Mouse (Mus musculus): ENCODE results near the gene Baiap2.

The Baiap2 gene

DNA sequence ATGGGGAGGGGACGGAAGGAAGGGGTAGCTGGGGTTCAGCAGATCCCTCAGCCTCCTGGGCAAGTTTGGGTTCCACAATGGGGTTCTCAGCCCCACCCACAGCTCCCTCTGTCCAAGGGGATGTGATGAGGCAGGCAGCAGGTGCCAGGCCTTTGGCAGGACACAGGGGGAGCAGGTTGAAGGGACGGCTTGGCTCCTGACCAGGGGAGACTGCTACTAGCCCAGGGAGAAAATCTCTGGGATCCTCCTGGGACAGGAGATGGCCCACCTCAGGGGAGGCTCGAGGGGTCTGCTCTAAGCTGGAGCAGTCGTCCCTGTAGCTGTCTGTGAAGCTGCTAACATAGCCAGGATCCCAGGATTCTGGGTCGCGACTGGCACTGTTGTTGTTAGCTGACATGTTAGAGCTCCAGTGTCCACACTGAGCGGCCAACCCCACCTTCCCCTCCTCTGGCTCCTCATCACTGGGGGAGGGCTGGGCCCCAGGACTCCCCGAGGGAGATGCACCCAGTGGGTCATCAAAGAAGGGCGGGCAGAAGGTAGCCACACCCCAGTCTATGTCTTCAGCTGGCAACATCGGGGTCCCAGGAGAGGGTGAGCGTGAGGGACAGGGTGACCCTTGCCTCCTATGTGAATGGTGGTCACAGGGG is 68.7 kb downstream of the Baiap2 start:
- no peak for DNase-seq (ENCODE audit: low read depth, low spot score)

DNA sequence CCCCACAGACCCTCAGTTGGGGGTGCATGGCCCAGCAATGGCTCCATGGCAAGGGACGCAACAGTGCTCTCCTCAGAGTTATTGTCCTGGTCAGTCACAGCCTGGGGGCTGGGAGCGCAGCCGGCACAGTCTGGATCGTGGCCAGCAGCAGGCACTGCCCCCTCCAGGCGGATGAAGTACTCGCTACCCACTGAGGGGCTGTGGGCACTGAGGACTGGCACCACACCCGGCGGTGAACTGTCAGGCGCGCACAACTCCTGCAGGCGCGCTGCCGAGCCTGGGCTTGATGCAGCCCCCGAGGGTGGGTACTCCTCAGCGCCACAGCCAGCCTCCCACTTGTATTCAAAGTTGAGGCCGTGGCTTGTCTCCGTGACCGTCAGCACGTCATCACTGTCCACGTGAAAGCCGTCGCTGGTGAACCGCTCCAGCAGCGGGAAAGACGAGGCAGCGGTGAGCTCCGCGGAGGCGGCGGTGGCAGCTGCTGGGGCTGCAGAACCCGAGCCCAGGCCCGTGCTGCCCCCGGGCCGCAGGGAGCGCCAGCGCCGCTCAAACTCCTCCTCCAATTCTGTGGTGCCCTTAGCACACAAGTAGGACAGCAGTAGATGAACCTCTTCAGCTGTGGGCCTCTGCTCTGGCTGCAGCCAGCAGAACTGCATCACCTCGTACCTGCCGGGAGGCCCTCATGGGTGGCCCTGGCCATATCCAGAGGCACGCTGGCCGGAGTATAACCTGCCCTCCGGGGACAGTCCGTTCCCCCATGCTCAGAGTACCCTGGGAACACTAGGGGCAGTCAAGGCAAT is 69.4 kb downstream of the Baiap2 start:
- DNase-seq (ENCODE audit: low read depth, low spot score) = no peak

DNA sequence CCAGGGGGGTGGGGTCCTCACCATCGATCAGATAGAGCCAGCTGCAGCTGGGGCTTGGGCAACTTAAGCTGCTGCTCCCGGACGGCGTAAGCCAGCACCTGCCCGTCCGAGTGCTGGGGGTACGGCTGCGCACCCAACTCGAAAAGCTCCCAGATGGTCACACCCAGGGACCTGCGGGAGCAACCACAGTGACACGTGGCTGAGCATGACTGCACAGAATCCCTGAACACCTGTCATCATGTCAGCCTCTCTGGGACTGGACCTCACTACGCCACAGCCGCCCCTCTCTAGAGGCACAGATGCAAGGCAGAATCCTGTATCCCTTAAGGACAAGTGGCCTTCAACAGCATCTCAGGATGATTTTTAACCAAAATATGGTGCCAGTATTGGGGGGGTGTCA is 70.1 kb downstream of the Baiap2 start:
- DNase-seq (ENCODE audit: low read depth, low spot score) = no peak

DNA sequence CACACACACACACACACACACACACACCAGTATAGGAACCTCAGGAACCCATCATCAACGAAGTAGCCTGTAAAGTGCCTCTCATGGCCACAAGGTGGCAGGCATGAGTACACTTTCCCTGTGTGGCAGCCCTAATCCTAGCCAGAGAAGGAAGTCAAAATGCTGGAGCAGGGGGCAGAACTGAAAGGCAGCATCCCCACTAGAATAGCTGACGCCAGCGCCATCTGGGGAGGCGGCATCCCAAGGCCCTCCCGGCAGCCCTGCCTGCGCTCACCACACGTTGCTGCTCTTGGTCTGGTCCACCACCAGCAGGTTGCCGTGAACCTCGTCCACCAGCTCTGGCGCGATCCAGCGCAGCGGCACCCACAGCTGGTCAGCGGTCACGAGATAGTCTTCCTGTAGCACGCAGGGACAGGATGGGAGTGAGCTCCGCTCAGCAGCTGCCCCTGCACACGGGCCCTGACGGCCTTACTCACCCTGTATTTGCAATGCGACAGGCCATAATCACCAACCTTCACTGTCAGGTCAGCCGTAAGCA is 70.7 kb downstream of the Baiap2 start:
- DNase-seq (ENCODE audit: low read depth, low spot score) = peak; percentile 51

DNA sequence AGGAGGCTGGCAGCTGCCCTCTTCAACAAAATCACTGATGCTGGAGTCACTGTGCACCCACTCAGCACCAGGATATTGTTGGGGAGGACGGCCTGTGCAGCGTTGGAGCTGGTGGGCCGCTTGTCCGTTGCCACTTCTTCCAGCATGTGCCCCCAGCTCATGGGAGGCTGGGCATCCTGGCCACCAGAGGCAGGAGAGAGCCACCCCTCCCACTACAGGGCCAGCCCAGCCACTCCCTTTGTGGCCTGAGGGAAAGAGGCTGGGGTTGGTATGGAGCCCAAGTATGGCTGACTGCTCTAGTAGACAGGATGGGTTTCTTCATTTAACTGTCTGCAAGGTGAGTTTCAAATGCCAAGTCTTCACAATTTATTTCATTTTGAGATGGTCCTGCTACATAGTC is 72.2 kb downstream of the Baiap2 start:
- DNase-seq (ENCODE audit: low read depth, low spot score) = no peak

DNA sequence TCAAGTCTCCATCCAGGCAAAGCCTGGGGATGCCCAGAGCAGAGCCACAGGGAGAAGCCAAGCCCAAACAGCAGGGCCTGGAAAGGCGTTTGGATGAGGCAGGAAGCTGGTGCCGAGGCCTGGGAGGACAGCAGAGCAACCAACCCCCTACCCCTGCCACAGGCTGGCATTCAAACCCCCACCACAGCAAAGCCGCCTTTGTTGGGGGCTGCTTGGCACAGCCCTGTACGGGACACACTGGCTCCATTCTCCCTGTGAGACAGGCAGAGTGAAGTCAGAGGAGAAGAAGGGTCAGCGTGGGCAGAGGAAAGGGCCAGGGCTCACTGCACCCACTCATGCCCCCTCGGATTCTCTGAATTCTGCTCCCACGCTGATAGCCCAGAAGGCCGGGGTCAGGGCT is 74.4 kb downstream of the Baiap2 start:
- no peak for DNase-seq (ENCODE audit: low read depth, low spot score)

DNA sequence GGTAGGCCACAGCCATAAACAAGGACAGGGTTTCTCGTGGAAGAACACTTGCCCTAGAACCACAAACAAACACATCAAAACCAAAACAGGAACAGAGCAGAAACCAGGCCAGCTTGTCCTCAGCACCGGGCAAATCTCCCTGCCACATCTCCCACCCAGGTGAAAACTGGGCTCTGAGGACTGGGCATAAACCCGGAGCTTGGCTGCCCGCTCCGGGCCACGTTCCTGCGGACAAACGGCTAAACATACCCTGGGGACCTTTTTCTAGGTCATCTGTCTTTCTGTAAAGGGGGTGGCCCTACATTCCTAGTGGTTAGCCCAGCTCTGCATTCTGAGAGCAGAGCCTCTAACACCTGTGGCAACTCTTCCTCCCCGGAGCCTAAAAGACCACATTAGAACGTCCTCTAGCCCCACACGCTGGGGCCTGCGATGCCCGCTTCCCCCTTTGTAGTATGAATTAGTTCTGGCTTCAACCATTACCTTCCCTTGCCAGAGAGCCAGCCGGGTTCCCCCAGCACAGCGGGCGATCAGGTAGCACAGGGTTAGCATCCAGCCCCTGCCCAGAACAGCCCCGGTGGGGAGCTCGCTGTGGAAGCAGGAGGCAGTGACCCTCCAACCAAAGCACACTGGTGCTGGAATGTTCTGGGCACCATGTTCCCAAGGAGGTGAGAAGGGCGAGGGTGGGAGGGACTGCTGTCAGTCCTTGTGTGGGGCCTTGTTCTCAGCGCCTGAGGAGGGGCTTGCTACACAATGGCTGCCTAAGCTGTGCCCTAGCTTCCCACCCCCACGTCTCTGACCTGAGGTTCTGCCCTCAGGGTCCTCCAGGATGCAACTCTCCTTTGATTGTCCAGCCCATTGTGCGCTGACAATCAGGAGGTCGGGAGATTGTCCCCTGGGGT is 77.2 kb downstream of the Baiap2 start:
- no peak for DNase-seq (ENCODE audit: low read depth, low spot score)

DNA sequence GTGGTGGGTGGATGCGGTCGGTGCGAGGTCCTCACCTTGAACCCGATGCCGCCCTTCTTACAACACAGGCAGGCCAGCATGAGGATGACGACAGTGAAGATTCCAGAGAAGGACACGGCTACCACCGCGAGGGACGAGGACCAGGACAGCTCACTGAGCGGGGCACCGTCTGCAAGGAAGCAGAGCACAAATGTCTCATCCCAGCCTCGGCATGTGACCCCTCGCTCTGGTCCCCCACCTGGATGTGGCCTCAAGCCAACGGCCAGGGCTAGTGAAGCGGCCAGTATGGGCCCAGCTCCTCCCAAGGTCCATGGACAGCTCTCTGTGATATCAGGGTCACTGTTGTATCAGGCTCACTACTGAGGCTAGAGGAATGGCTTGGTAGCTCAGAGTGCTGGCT is 78.8 kb downstream of the Baiap2 start:
- no peak for DNase-seq (ENCODE audit: low read depth, low spot score)

DNA sequence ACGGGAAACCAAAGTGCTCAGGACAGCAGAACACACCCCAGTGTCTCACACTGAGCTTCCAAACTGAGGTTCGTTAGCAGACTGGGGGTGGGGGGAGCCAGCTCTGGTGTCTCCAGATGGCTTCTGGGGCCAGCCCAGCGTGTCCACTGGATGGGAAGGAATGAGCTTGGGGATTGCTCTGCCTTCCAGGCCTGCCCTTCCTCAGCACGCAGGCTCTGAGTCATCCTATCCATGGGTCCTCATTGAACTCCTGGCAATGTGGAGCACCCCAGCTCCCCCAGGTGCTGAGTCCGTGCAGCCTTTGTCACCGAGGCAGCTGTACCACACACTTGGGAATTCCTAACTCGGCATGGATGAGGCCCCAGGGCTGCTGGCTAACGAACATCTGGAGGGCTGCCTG is 79.7 kb downstream of the Baiap2 start:
- DNase-seq (ENCODE audit: low read depth, low spot score) = no peak

DNA sequence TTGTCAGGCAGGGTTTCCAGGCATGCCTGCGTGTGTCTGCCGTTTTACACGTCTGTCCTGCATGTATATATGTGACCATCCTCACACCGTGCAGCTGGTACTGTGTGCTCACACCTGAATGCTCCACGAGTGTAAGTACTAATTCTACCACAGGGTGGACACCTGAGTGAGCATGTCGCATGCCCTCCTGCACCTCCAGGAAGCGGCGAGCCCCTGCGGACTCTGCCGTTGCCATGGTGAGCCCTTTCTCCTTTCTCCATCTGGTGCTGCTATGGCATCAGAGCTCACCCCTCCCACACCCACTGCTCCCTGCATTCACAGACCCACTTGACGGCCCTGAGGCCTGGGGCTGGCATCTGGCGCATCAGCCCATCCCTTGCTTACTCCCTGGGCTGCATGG is 80.3 kb downstream of the Baiap2 start:
- DNase-seq (ENCODE audit: low read depth, low spot score) = no peak

DNA sequence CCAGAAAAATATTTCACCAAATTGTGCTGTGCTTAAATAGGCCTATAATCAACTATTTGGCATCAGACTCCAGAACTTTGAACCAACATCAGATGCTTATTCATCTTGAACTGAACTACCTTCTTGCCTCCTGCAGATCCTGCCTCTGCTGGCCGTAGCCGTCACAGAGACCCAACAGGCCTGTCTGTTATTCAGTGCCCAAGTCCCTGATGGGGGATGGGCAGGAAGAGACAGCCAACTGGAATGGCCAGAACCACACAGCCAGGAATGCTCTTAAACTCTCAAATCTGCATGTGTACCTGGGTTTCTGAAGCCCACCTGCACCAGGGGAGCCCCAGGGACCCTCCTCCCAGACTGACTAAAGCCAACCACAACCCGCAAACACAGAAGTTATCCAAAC is 84.4 kb downstream of the Baiap2 start:
- DNase-seq (ENCODE audit: low read depth, low spot score) = no peak

DNA sequence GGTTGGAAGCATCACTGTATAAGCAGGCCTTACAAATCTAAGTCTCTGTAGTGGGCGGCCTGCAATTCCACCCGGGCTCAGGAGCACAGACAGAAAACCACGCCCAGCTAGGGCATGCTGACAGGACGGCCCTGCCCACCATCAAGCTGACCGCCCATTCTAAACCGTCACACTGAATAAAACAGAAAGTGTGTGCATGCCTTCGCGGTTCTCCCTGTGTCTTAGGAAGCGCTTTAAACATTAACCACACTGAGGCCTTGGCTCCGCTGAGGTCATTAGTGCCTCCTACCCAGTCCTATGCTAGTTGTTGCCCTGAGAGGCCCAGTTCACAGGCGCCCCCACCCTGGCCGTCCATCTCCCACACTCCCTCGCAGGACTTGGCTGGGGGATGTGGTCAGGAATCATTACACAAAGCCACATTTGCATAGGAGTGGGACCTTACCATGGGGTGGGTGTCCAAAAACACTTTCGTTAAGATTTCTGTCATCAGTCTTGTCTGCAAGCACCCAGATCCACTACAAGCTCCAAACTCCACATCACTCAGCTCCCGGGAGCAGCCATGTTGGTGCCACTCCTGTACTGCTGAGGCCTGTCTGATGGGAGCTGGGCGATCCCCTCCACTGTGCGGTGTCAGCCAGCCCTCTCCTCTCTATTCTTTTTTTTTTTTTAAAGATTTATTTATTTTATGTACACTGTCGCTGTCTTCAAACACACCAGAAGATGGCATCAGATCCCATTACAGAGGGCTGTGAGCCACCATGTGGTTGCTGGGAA is 85.9 kb downstream of the Baiap2 start:
- DNase-seq (ENCODE audit: low read depth, low spot score) = no peak

DNA sequence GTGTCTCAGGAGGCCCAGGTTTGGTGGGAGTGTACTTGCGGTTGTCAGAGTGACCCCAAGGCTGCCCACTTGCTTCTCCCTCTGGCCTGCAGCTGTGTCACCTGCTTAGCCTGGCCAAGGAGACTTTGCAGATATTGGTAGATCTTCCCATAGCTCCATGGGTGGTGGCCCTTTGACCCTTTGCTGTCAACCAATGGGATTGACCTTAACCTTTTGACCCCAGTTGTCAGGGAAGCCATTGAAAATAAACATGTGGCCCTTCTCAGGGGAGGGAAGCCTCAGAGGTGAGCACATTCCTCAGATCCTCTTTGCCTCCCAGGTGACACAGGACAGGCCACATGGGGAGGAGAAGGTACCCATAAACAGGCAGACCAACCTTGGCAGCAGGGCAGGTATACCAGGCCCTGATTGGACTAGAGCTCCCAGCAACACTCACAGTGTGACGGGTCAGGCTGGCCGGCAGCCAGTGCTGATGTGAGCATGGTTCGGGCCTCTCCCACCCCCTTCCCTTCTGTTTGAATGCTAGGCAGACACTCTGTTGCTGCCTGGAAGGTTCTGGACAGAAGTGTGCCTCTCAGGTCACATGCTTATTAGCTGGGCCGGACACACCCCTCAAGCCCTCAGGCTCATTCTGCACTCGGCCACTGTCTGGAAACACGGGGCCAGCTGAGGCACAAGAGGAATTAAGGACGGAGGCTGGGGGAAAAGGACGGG is 87.0 kb downstream of the Baiap2 start:
- no peak for DNase-seq (ENCODE audit: low read depth, low spot score)

DNA sequence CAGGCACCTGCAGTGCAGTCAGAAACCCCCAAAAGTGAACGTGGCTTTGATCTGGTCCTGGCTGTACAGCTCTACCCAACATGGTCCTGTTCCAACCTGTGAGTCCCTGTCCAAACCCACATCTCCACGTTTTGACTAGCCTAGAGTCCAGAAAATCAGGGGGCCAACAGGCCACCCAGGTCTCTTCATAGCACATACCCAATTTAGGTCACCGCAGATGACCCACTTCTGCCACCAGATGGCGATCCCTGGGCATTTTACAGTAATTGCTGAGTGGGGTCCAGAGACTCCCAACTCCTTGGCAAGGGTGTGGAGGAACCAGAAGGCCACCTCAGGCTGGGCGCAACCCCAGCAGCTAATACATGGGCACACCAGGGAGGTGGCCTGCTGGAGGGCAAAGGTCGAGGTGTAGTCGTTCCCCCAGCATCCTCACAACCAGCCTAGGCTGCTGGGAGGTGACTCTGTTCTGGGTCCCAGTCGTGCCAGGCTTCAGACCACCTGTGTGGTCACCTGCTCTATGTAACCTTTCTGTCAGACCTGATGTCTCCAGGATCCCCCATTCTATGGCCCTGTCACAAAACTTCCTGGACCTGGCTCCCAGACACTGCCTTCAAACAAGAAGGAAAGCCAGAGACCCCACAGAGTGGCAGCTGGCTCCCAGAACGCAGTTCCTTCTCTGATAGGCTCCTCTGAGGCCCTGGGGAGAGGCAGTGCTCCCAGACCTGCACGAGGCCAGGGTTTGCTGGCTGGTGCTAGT is 87.8 kb downstream of the Baiap2 start:
- DNase-seq (ENCODE audit: low read depth, low spot score) = no peak

DNA sequence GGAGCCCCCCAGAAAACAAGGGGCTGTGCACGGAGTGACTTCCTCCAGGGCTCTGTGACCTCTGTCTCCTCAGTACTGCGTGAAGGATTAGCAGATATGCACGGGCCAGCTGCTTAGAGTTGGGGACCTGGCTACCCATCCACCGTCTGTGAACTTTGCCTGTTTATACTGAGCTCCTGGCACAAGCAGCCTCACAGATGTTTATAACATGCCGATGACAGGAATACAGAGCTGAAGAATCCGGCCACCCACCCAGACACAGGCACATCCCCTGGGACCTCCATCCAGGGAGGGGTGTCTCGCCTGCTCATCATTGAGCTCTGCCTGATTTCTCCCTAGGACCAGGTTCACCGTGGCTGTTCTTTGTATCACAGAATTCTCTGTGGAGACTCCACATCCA is 89.5 kb downstream of the Baiap2 start:
- no peak for DNase-seq (ENCODE audit: low read depth, low spot score)

DNA sequence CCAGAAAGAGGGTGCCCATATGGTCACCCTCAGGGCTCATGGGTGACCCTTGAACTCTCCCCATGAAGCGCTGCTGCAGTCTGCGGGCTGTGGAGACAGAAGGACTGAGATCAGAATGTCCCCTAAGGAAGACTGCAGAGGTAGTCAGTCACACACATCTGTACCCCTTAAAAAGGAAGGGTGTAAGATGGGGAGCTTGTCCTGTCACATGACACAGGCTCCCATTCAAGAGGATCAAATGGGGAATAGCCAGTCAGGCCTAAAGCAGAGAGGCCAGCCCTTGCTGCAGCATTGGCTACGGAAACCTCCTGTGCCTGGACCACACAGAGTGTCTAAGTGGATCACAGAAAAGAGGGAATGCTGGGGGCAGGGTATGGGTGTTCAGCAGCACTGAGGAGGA is 90.9 kb downstream of the Baiap2 start:
- no peak for DNase-seq (ENCODE audit: low read depth, low spot score)

DNA sequence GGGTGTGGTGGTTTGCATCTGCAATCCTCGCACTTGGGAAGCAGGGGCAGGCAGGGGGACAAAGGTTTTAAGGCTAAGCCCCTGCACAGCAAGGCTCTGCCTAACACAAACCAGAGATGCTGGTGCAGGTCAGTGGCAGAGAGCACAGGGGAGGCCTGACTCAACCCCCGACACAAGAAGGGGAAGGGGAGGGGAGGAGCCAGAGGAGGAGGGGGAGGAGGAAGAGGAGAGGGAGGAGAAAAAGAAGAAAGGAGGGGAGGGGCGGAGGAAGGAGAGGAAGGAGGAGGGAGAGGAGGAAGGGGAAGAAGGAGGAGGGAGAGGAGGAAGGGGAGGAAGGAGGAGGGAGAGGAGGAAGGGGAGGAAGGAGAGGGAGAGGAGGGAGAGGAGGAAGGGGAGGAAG is 91.7 kb downstream of the Baiap2 start:
- no peak for DNase-seq (ENCODE audit: low read depth, low spot score)

DNA sequence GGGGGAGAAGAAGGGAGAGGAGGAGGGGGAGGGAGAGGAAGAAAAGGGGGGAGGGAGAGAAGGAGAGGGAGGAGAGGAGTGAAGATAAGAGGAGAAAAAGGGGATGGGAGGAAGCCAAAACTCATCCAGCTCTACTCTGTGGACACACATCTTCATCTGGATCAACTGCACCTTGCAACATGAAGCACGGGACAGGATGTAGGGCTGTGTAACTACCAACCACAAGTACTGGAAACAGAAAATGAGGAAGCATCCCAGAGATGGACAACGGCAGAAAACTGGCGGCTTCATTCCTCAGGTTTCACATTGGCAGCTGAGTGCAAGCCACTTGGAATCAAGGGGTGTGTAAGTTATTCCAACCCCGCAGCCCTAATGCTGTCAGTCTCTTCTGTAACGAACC is 92.2 kb downstream of the Baiap2 start:
- no peak for DNase-seq (ENCODE audit: low read depth, low spot score)

DNA sequence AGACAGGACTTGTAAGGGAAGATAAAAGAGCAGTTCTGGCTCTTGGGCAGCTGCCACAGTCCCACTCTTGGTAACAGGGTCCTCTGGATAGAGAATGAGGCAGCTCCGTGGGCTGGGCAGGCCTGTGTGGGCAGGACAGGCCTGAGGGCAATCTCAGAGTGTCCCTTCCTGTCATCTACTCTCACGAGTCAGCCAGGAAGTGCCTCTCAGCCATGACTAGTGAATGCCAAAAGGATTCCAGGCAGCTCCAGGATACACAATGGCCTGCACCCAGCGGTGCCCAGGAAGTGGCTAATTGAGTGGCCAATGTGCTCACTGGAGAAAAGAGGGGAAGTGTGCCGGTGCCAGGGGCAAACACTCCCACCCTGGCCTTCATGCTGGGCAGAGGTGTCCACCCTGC is 97.0 kb downstream of the Baiap2 start:
- no peak for DNase-seq (ENCODE audit: low read depth, low spot score)

DNA sequence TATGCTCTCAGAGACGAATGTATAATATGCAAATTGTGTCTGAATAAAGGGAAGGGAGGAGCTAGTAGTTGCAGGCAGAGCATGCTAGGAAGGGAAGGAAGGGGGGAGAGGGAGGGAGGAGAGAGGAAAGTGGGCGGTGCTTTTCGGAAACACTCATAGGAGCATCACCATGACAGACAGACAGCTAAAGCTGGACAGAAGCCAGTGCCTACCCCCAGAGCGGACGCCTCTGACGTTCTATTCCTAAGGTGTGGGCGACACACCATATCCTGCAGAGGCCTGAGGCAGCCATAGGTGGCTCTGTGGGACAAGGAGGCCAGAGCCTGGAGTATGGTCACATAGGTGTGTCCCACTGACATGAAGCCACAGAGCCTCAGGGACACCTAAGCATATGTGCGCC is 97.9 kb downstream of the Baiap2 start:
- no peak for DNase-seq (ENCODE audit: low read depth, low spot score)

Data from c-Kit-negative CD71-positive TER-119-positive erythroid progenitor cells, embryonic 14.5 days (primary cell).